Mouse (Mus musculus): ENCODE measurements around the gene BC052040.

DNA sequence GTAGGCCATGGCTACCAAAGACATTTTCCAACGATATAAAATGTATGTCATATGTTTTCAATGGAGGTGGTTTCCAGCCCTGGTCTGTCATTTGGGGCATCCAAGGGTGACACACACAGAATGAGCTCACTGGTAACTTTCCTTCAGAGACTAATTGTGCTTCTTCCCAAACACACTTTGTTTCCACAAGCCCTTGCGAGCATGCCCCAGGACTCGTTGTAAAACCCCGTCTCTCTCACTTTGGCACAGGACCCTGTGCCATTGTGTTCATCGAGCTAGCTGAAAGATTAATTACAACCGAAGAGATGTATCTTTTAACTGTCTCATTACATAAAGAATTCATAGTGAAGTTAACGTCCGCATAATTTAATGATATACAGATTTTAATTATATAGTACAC is 78.2 kb downstream of the BC052040 start:
- TF ChIP-seq CTCF (IDR thresholded peaks at IDR 0.05; ENCODE audit: low read depth) (no peak), EP300 (IDR thresholded peaks at IDR 0.05; ENCODE audit: low read depth) (no peak)
